Mouse (Mus musculus): ENCODE results near the gene Tecpr1. TPM values are rescaled to one million over a fixed set of nuclear protein-coding genes. Genes with fewer than 3 reads are reported as not detected.
A peak's percentile ranks its signal among the peaks of the same experiment; 100 is the strongest.

The Tecpr1 gene
- total and polyA plus RNA-seq, 2 experiments: 5.9 to 13.0 TPM

DNA sequence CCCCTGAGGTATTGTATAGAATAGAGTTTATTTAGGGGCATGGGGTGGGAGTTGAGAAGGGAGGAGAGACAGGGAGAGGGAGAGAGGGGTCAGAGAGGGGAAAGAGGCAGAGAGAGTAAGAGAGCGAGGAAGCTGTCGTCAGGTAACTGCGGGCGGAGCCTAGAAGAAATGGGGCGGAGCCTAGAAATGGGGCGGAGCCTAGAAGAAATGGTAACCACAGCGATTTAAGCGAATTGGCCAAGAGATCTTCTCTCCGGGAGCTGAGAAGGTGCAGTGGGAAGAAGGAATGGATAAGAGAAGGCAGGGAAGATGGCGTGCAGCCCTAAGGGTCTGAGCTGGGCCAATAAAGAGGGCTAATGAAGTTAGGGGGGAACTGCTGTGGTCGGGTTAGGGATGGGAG, 2.8 kb upstream of the Tecpr1 start:
- Histone ChIP-seq H3K27ac (replicated peaks; ENCODE audit: insufficient read depth, low read depth, low read length) (no peak overlapping the region), H3K4me3 (ENCODE audit: insufficient read depth, low read depth, low read length) (no peak overlapping the region), H3K9ac (ENCODE audit: low read depth, low read length) (no peak overlapping the region), H3K79me2 (ENCODE audit: control insufficient read depth, insufficient read depth, low read length) (no peaks in the 10 kb centered on the region), H3K27me3 (ENCODE audit: control insufficient read depth, insufficient read depth, low read length) (no peaks in the 10 kb centered on the region), H3K36me3 (ENCODE audit: control insufficient read depth, insufficient read depth, low read length) (no peaks in the 10 kb centered on the region), H3K4me1 (ENCODE audit: control insufficient read depth, insufficient read depth, low read length) (peaks cover 6% of the 10 kb centered on the region)
- WGBS: 54% methylated on average over 11 of the region's 11 CpGs
- DNase-seq (ENCODE audit: extremely low read depth, low read depth, low spot score): no peak
- TF ChIP-seq POLR2A (IDR thresholded peaks at IDR 0.05; ENCODE audit: extremely low read depth, insufficient read depth, low read length) (no peak), CTCF (IDR thresholded peaks at IDR 0.05; ENCODE audit: low read depth, low read length) (no peak)

- WGBS: 17% methylated on average over 18 of the region's 18 CpGs
- H3K9ac ChIP-seq (ENCODE audit: low read depth, low read length): peak overlapping the region; percentile 87
- H3K36me3 ChIP-seq (ENCODE audit: control insufficient read depth, insufficient read depth, low read length): no peaks in the 10 kb centered on the region
- peaks cover 8% of the 10 kb centered on the region for H3K4me1 ChIP-seq (ENCODE audit: control insufficient read depth, insufficient read depth, low read length)
- peak overlapping the region; percentile 85 for H3K27ac ChIP-seq (replicated peaks; ENCODE audit: insufficient read depth, low read depth, low read length)
- DNase-seq (ENCODE audit: extremely low read depth, low read depth, low spot score): peak; percentile 53
- no peaks in the 10 kb centered on the region for H3K27me3 ChIP-seq (ENCODE audit: control insufficient read depth, insufficient read depth, low read length)
- TF ChIP-seq POLR2A (IDR thresholded peaks at IDR 0.05; ENCODE audit: extremely low read depth, insufficient read depth, low read length): no peak
- no peak for TF ChIP-seq CTCF (IDR thresholded peaks at IDR 0.05; ENCODE audit: low read depth, low read length)
- H3K4me3 ChIP-seq (ENCODE audit: insufficient read depth, low read depth, low read length): peak overlapping the region; percentile 71
- no peaks in the 10 kb centered on the region for H3K79me2 ChIP-seq (ENCODE audit: control insufficient read depth, insufficient read depth, low read length)
These were observed 743 bp upstream of the Tecpr1 start for GRCm38 (mm10) chr5:144223899-144224816.

- no peaks in the 10 kb centered on the region for H3K79me2 ChIP-seq (ENCODE audit: control insufficient read depth, insufficient read depth, low read length)
- no peaks in the 10 kb centered on the region for H3K36me3 ChIP-seq (ENCODE audit: control insufficient read depth, insufficient read depth, low read length)
- no peaks in the 10 kb centered on the region for H3K27me3 ChIP-seq (ENCODE audit: control insufficient read depth, insufficient read depth, low read length)
- H3K9ac ChIP-seq (ENCODE audit: low read depth, low read length): peak overlapping the region; percentile 76
- peak overlapping the region; percentile 69 for H3K4me3 ChIP-seq (ENCODE audit: insufficient read depth, low read depth, low read length)
- peaks cover 8% of the 10 kb centered on the region for H3K4me1 ChIP-seq (ENCODE audit: control insufficient read depth, insufficient read depth, low read length)
- H3K27ac ChIP-seq (replicated peaks; ENCODE audit: insufficient read depth, low read depth, low read length): peak overlapping the region; percentile 47
- DNase-seq (ENCODE audit: extremely low read depth, low read depth, low spot score): no peak
- 2% methylated on average over 25 of the region's 25 CpGs for WGBS
- TF ChIP-seq POLR2A (IDR thresholded peaks at IDR 0.05; ENCODE audit: extremely low read depth, insufficient read depth, low read length) (no peak), CTCF (IDR thresholded peaks at IDR 0.05; ENCODE audit: low read depth, low read length) (no peak)
These were observed 458 bp downstream of the Tecpr1 start for GRCm38 (mm10) chr5:144222811-144223502.

DNA sequence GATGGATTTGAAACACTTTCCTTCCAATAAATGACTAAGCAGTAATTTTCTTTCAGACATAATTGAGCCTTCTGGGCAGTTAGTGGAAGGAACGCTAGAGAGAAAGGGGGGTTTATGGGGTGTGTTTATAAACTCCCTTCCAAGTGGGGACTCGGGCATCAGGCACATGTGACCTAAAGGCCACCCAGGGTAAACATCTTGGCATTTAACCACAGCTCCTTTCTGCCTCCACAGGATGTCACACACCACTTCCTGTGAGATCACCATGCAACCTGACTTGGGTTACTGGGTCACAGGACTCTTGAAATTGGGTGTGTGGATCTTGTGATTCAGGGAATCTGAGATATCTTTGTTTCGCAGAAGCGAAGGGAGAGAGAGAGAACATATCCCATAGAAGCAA, 2.1 kb downstream of the Tecpr1 start:
- DNase-seq (ENCODE audit: extremely low read depth, low read depth, low spot score): peak; percentile 20
- H3K27ac ChIP-seq (replicated peaks; ENCODE audit: insufficient read depth, low read depth, low read length): no peak overlapping the region
- no peak for TF ChIP-seq CTCF (IDR thresholded peaks at IDR 0.05; ENCODE audit: low read depth, low read length)
- no peak for TF ChIP-seq POLR2A (IDR thresholded peaks at IDR 0.05; ENCODE audit: extremely low read depth, insufficient read depth, low read length)
- H3K27me3 ChIP-seq (ENCODE audit: control insufficient read depth, insufficient read depth, low read length): no peaks in the 10 kb centered on the region
- H3K4me1 ChIP-seq (ENCODE audit: control insufficient read depth, insufficient read depth, low read length): peaks cover 8% of the 10 kb centered on the region
- 68% methylated on average over 4 of the region's 4 CpGs for WGBS
- no peaks in the 10 kb centered on the region for H3K79me2 ChIP-seq (ENCODE audit: control insufficient read depth, insufficient read depth, low read length)
- no peak overlapping the region for H3K4me3 ChIP-seq (ENCODE audit: insufficient read depth, low read depth, low read length)
- H3K36me3 ChIP-seq (ENCODE audit: control insufficient read depth, insufficient read depth, low read length): no peaks in the 10 kb centered on the region
- no peak overlapping the region for H3K9ac ChIP-seq (ENCODE audit: low read depth, low read length)

DNA sequence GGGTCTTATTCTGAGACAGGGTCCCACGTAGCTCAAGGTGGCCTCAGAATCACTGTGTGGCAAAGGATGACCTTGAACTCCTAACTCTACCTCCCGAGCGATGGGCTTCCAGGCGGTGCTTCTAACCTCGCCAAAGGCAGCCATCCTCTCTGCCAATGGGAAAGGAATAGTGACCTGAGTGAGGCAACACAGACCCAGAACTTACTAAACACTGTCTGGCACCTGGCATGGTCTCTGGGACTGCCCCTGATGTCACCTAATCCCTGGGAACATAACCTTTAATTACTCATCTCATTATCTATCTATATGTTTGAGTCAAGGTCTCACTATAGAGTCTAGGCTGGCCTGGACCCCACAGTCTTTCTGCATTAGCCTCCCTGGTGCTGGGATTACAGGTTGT, 3.5 kb downstream of the Tecpr1 start:
- Histone ChIP-seq H3K9ac (ENCODE audit: low read depth, low read length) (no peak overlapping the region), H3K4me1 (ENCODE audit: control insufficient read depth, insufficient read depth, low read length) (peaks cover 6% of the 10 kb centered on the region), H3K27me3 (ENCODE audit: control insufficient read depth, insufficient read depth, low read length) (no peaks in the 10 kb centered on the region), H3K4me3 (ENCODE audit: insufficient read depth, low read depth, low read length) (no peak overlapping the region), H3K27ac (replicated peaks; ENCODE audit: insufficient read depth, low read depth, low read length) (no peak overlapping the region), H3K79me2 (ENCODE audit: control insufficient read depth, insufficient read depth, low read length) (no peaks in the 10 kb centered on the region), H3K36me3 (ENCODE audit: control insufficient read depth, insufficient read depth, low read length) (no peaks in the 10 kb centered on the region)
- TF ChIP-seq CTCF (IDR thresholded peaks at IDR 0.05; ENCODE audit: low read depth, low read length) (no peak), POLR2A (IDR thresholded peaks at IDR 0.05; ENCODE audit: extremely low read depth, insufficient read depth, low read length) (no peak)
- 31% methylated on average over 5 of the region's 5 CpGs for WGBS
- peak; percentile 61 for DNase-seq (ENCODE audit: extremely low read depth, low read depth, low spot score)

Data from liver, adult 2 months (tissue).